Mouse (Mus musculus) CH12.LX (cell line): ENCODE measurements around the gene Nek2. TPM values are rescaled to one million over a fixed set of nuclear protein-coding genes. Genes with fewer than 3 reads are reported as not detected.
A peak's percentile ranks its signal among the peaks of the same experiment; 100 is the strongest.

ENCODE experiments used
- DNase-seq: peaks from one replicate; pipeline ENCODE4 v3.0.0-alpha.2; 2013; ENCODE audit errors: extremely low read depth
- H3K27ac ChIP-seq: 2 replicates; pipeline ENCODE4 v1.5.1; 2012; ENCODE audit warnings: low read depth, mild to moderate bottlenecking, control low read depth, moderate library complexity; ENCODE audit not compliant: insufficient read depth
- H3K27me3 ChIP-seq: replicated peaks from 2 replicates; pipeline ENCODE3; 2012; ENCODE audit warnings: inconsistent platforms
- H3K36me3 ChIP-seq, 2 experiments: replicated peaks in 1 of 2; 2 replicates each; pipeline versions ENCODE3 to v1.6.1; 2012; ENCODE audit warnings: inconsistent platforms in 1 of 2, low read length in 1 of 2, mild to moderate bottlenecking in 1 of 2, mixed read lengths in 1 of 2, moderate library complexity in 1 of 2; ENCODE audit not compliant: control insufficient read depth in 1 of 2, insufficient read depth in 1 of 2
- H3K4me1 ChIP-seq, 2 experiments: 2 replicates each; pipeline ENCODE4 v1.6.1; 2012; ENCODE audit warnings: inconsistent platforms in 1 of 2, moderate library complexity in 1 of 2; ENCODE audit not compliant: insufficient read depth in 2 of 2, control insufficient read depth in 1 of 2
- H3K4me2 ChIP-seq: 2 replicates; pipeline ENCODE4 v1.6.1; 2012; ENCODE audit warnings: low read depth, mild to moderate bottlenecking, control low read depth; ENCODE audit not compliant: poor library complexity, insufficient read depth, severe bottlenecking
- H3K4me3 ChIP-seq, 3 experiments: fragments of 150-350 bp in 1 of 3; sonication (generic) in 1 of 3; replicated peaks in 1 of 3; 2 replicates each; pipeline versions ENCODE3 to v1.5.1; 2011 to 2012; ENCODE audit warnings: low read depth in 2 of 3, low read length in 2 of 3, mild to moderate bottlenecking in 2 of 3, moderate library complexity in 2 of 3, control low read depth in 1 of 3, improper control_type of control experiment in 1 of 3, inconsistent platforms in 1 of 3, mixed read lengths in 1 of 3; ENCODE audit not compliant: poor library complexity in 1 of 3
- H3K79me2 ChIP-seq: replicated peaks from 2 replicates; pipeline ENCODE4 v1.6.1; 2012; ENCODE audit warnings: mild to moderate bottlenecking, moderate library complexity; ENCODE audit not compliant: control insufficient read depth, poor library complexity, insufficient read depth, severe bottlenecking; ENCODE audit errors: extremely low read depth
- H3K9ac ChIP-seq: 2 replicates; pipeline ENCODE4 v1.6.1; 2012; ENCODE audit warnings: low read depth, mild to moderate bottlenecking, control low read depth, moderate library complexity; ENCODE audit not compliant: insufficient read depth
- H3K9me3 ChIP-seq: replicated peaks from 2 replicates; pipeline ENCODE3; 2012; ENCODE audit warnings: low read length, inconsistent platforms, mixed read lengths
- BHLHE40 ChIP-seq: IDR thresholded peaks from 2 replicates; pipeline ENCODE4 v1.6.1; 2011; ENCODE audit warnings: mild to moderate bottlenecking, low read depth, low read length, improper control_type of control experiment
- CHD2 ChIP-seq: IDR thresholded peaks from 2 replicates; pipeline ENCODE4 v1.6.1; 2011; ENCODE audit warnings: low read length, improper control_type of control experiment
- EP300 ChIP-seq: IDR thresholded peaks from 2 replicates; pipeline ENCODE4 v1.6.1; 2011; ENCODE audit warnings: low read length, improper control_type of control experiment
- GABPA ChIP-seq: IDR thresholded peaks from 2 replicates; pipeline ENCODE4 v1.6.1; 2012; ENCODE audit warnings: low read depth, low read length, improper control_type of control experiment, inconsistent platforms; ENCODE audit not compliant: insufficient replicate concordance
- HCFC1 ChIP-seq: IDR thresholded peaks from 2 replicates; pipeline ENCODE4 v1.6.1; 2012; ENCODE audit warnings: low read depth, mild to moderate bottlenecking, inconsistent platforms, low read length, improper control_type of control experiment
- JUND ChIP-seq: conservative IDR thresholded peaks from 2 replicates; pipeline ENCODE4 v1.6.1; 2011; ENCODE audit warnings: low read depth, low read length, improper control_type of control experiment
- MAFK ChIP-seq: IDR thresholded peaks from 2 replicates; pipeline ENCODE4 v1.6.1; 2011; ENCODE audit warnings: low read length, improper control_type of control experiment; ENCODE audit not compliant: insufficient replicate concordance
- MAZ ChIP-seq: IDR thresholded peaks from 2 replicates; pipeline ENCODE4 v1.6.1; 2012; ENCODE audit warnings: low read depth, mild to moderate bottlenecking, inconsistent platforms, low read length, improper control_type of control experiment, moderate library complexity
- MXI1 ChIP-seq: IDR thresholded peaks from 2 replicates; pipeline ENCODE4 v1.6.1; 2011; ENCODE audit warnings: mild to moderate bottlenecking, low read depth, low read length, improper control_type of control experiment
- NELFE ChIP-seq: IDR thresholded peaks from 2 replicates; pipeline ENCODE4 v1.6.1; 2011; ENCODE audit warnings: low read depth, low read length, improper control_type of control experiment
- NRF1 ChIP-seq: IDR thresholded peaks from 2 replicates; pipeline ENCODE4 v1.6.1; 2014; ENCODE audit warnings: low read depth, mild to moderate bottlenecking, inconsistent platforms, low read length, improper control_type of control experiment, moderate library complexity
- TCF12 ChIP-seq: IDR thresholded peaks from 2 replicates; pipeline ENCODE4 v1.6.1; 2014; ENCODE audit warnings: low read depth, mild to moderate bottlenecking, inconsistent platforms, low read length, improper control_type of control experiment
- UBTF ChIP-seq: IDR thresholded peaks from 2 replicates; pipeline ENCODE4 v1.6.1; 2012; ENCODE audit warnings: low read depth, mild to moderate bottlenecking, inconsistent platforms, low read length, improper control_type of control experiment, moderate library complexity
- USF1 ChIP-seq: IDR thresholded peaks from 2 replicates; pipeline ENCODE4 v1.6.1; 2014; ENCODE audit warnings: low read depth, mild to moderate bottlenecking, inconsistent platforms, low read length, improper control_type of control experiment
- USF2 ChIP-seq: conservative IDR thresholded peaks from 2 replicates; pipeline ENCODE4 v1.6.1; 2011; ENCODE audit warnings: low read depth, low read length, improper control_type of control experiment
- ZKSCAN1 ChIP-seq: IDR thresholded peaks from 2 replicates; pipeline ENCODE4 v1.6.1; 2012; ENCODE audit warnings: low read depth, inconsistent platforms, low read length, improper control_type of control experiment, borderline replicate concordance
- dilution Hi-C: fragments of 300-500 bp; cut with MboI; formaldehyde crosslinking; loops from 2 replicates; pipeline ENCODE4 v1.14.3; 2020; ENCODE audit warnings: low sequenced_read_pairs; ENCODE audit not compliant: extremely low pct_unique_long_range_greater_than_20kb, extremely low pct_ligation_motif_present
- in situ Hi-C: fragments of 300-500 bp; cut with MboI; formaldehyde crosslinking; loops from 3 replicates; pipeline ENCODE4 v1.14.3; 2019; ENCODE audit warnings: low sequenced_read_pairs, low pct_ligation_motif_present, low pct_unique_long_range_greater_than_20kb, mixed read lengths
- polyA plus RNA-seq: library from polyadenylated mRNA; unstranded; fragments of >175 nt; gene quantifications from 2 replicates; pipeline ENCODE4 v1.2.1, GENCODE M21; 2012; ENCODE audit warnings: low read depth; ENCODE audit not compliant: insufficient read length
- total RNA-seq, 2 experiments: library from RNA; depleted of rRNA; stranded (reverse); fragments of 300-350 nt in 1 of 2; fragments of >200 nt in 1 of 2; gene quantifications; 2 replicates each; pipeline ENCODE4 v1.2.3; 2012 to 2014

Gene Nek2
- total and polyA plus RNA-seq, 3 experiments, result 41.3 to 68.8 (median 51.2) TPM

DNA sequence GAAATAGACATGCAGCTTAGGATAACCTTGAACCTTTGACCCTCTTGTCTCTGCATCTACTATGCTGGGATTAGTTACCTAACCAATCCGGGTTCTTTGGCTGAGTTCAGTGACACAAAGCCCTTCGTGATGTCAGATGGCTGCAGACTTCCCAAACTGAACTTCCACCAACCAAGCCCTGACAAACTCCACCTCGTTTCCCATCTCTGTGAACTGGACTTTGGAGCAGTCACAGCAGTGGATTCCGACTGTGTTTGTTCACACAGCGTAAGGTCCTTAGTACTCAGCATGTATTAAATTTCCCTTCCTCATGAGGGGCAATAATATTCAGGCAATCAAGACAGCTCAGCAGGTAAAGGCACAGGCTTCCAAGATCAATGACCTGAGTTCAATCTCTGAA lies 25.4 kb downstream of the Nek2 start:
- Histone ChIP-seq H3K4me3 (no peak overlapping the region), H3K4me2 (no peak overlapping the region), H3K9ac (no peak overlapping the region), H3K9me3 (no peaks in the 10 kb centered on the region), H3K27me3 (no peaks in the 10 kb centered on the region), H3K4me1 (peaks cover 0 to 18% of the 10 kb centered on the region in 2 experiments; a peak in 2 of 4 replicates), H3K79me2 (no peaks in the 10 kb centered on the region), H3K36me3 (no peaks in the 10 kb centered on the region), H3K27ac (no peak overlapping the region)
- in situ Hi-C loops (no loop called here), dilution Hi-C loops (no loop called here)
- TF ChIP-seq GABPA, result no peak
- TF ChIP-seq NELFE, result no peak
- no peak for TF ChIP-seq MAFK
- no peak for TF ChIP-seq MAZ
- no peak for TF ChIP-seq JUND
- TF ChIP-seq ZKSCAN1, result no peak
- no peak for TF ChIP-seq TCF12
- no peak for TF ChIP-seq MXI1
- TF ChIP-seq CHD2, result no peak
- no peak for TF ChIP-seq HCFC1
- TF ChIP-seq USF2, result no peak
- TF ChIP-seq UBTF, result no peak
- no peak for TF ChIP-seq EP300
- DNase-seq, result no peak

DNA sequence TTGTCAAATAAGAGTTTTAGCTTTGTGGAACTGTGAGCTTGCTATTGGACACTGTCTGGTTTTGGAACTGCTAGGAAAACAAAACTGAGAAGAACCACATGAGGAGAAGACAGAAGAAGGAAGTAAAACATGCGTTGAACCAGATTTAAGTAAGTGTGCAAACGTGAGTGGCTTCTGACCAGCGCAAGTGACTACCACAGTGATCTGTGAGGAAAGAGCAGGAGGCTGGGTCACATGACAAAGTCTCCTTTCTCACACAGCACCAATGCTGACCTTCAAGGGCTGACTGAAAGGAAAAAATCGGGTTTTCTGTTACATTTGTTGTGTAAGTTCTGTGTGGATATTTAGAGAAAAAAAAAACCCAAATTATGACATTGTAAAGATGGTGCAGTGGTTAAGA lies 28.3 kb downstream of the Nek2 start:
- peak; percentile 30; the same call in 1 of the 2 replicates for TF ChIP-seq USF2
- peak; percentile 39; the same call in 1 of the 2 replicates for TF ChIP-seq USF1
- peak; percentile 89 for TF ChIP-seq BHLHE40
- TF ChIP-seq NRF1, result no peak
- TF ChIP-seq, all 38 proteins: peak for 3

More for the DNA sequence above, 28.3 kb downstream of the Nek2 start:
- Histone ChIP-seq H3K27ac (no peak overlapping the region), H3K27me3 (no peaks in the 10 kb centered on the region), H3K4me2 (no peak overlapping the region), H3K4me3 (no peak overlapping the region), H3K9me3 (no peaks in the 10 kb centered on the region), H3K9ac (no peak overlapping the region), H3K36me3 (no peaks in the 10 kb centered on the region), H3K4me1 (peaks cover 0 to 20% of the 10 kb centered on the region in 2 experiments; a peak in 2 of 4 replicates), H3K79me2 (no peaks in the 10 kb centered on the region)
- DNase-seq, result no peak
- dilution Hi-C loops, result no loop called here
- in situ Hi-C loops, result no loop called here
